Mouse (Mus musculus): ENCODE results near the gene Jkamp. TPM values are rescaled to one million over a fixed set of nuclear protein-coding genes. Genes with fewer than 3 reads are reported as not detected.

The Jkamp gene
- polyA plus RNA-seq (2012; rRNA removed), result 35.7 and 43.7 TPM in 2 replicates

GRCm38 (mm10) chr12:72085329-72086165 lies at the start of gene Jkamp, which contains the start of gene L3hypdh:
Jkamp (plus strand) TSS chr12:72085589.
L3hypdh (minus strand) TSS chr12:72085439.

GRCm38 (mm10) chr12:72070327-72071269 lies 14.8 kb upstream of the Jkamp start, which contains the start of gene Gpr135:
Gpr135 (minus strand) TSS chr12:72071125.

Other genes starting within 250 kb of the Jkamp start
- gene Gpr135, start 14.5 kb upstream of the Jkamp start, polyA plus RNA-seq (2012; rRNA removed), result 2.2 and 2.5 TPM in 2 replicates
- gene L3hypdh, start 150 bp upstream of the Jkamp start, polyA plus RNA-seq (2012; rRNA removed), result 11.4 and 12.2 TPM in 2 replicates
- gene Ccdc175, start 99.4 kb downstream of the Jkamp start, polyA plus RNA-seq (2012; rRNA removed), result not detected in 2 replicates